Mouse (Mus musculus): Measurements from ENCODE around the gene Mrps6. TPM values are rescaled to one million over a fixed set of nuclear protein-coding genes. Genes with fewer than 3 reads are reported as not detected.

Mrps6 gene
- polyA plus RNA-seq, 1 experiment = 323 TPM

- no peak for TF ChIP-seq MYOG (IDR thresholded peaks at IDR 0.05; ENCODE audit: control insufficient read depth, extremely low read depth, insufficient read length)
- no peak for TF ChIP-seq CTCF (IDR thresholded peaks at IDR 0.05; ENCODE audit: control insufficient read depth, insufficient read depth, insufficient read length)
- TF ChIP-seq MYOD1 (IDR thresholded peaks at IDR 0.05; ENCODE audit: control insufficient read depth, insufficient read length, low read depth) = no peak
- TF ChIP-seq USF1 (IDR thresholded peaks at IDR 0.05; ENCODE audit: low read depth) = no peak
- no peak for TF ChIP-seq MAX (IDR thresholded peaks at IDR 0.05)
- no peak for TF ChIP-seq FOSL1 (IDR thresholded peaks at IDR 0.05; ENCODE audit: insufficient read depth, low read length, poor library complexity, severe bottlenecking)
- no peak for TF ChIP-seq CEBPB (IDR thresholded peaks at IDR 0.05; ENCODE audit: low read depth)
- peaks cover 30% of the 10 kb centered on the region for H3K36me3 ChIP-seq (ENCODE audit: control insufficient read depth, insufficient read depth)
- peaks cover 41% of the 10 kb centered on the region for H3K79me3 ChIP-seq (ENCODE audit: low read depth)
- H3K27me3 ChIP-seq (ENCODE audit: control insufficient read depth, insufficient read depth, insufficient read length) = no peaks in the 10 kb centered on the region
- peak overlapping the region; percentile 92 for H3K4me3 ChIP-seq (ENCODE audit: insufficient read depth, poor library complexity, severe bottlenecking)
- peaks cover 44% of the 10 kb centered on the region for H3K79me2 ChIP-seq (ENCODE audit: control insufficient read depth, insufficient read depth)
- H3ac ChIP-seq (ENCODE audit: control insufficient read depth, insufficient read length, low read depth) = peak overlapping the region; percentile 85
Observed at GRCm38 (mm10) chr16:92057456-92057851, 616 bp upstream of the Mrps6 start.

GRCm38 (mm10) chr16:92058644-92059620 is 862 bp downstream of the Mrps6 start:
- Histone ChIP-seq H3K4me3 (ENCODE audit: insufficient read depth, poor library complexity, severe bottlenecking) (peak overlapping the region; percentile 92), H3K79me2 (ENCODE audit: control insufficient read depth, insufficient read depth) (peaks cover 59% of the 10 kb centered on the region), H3ac (ENCODE audit: control insufficient read depth, insufficient read length, low read depth) (peak overlapping the region; percentile 100), H3K79me3 (ENCODE audit: low read depth) (peaks cover 55% of the 10 kb centered on the region), H3K36me3 (ENCODE audit: control insufficient read depth, insufficient read depth) (peaks cover 45% of the 10 kb centered on the region), H3K27me3 (ENCODE audit: control insufficient read depth, insufficient read depth, insufficient read length) (no peaks in the 10 kb centered on the region)
- TF ChIP-seq MAX (IDR thresholded peaks at IDR 0.05) = no peak
- no peak for TF ChIP-seq MYOG (IDR thresholded peaks at IDR 0.05; ENCODE audit: control insufficient read depth, extremely low read depth, insufficient read length)
- no peak for TF ChIP-seq MYOD1 (IDR thresholded peaks at IDR 0.05; ENCODE audit: control insufficient read depth, insufficient read length, low read depth)
- no peak for TF ChIP-seq CTCF (IDR thresholded peaks at IDR 0.05; ENCODE audit: control insufficient read depth, insufficient read depth, insufficient read length)
- TF ChIP-seq USF1 (IDR thresholded peaks at IDR 0.05; ENCODE audit: low read depth) = no peak
- TF ChIP-seq CEBPB (IDR thresholded peaks at IDR 0.05; ENCODE audit: low read depth) = no peak
- no peak for TF ChIP-seq FOSL1 (IDR thresholded peaks at IDR 0.05; ENCODE audit: insufficient read depth, low read length, poor library complexity, severe bottlenecking)

GRCm38 (mm10) chr16:92060213-92060612 is 2.1 kb downstream of the Mrps6 start:
- no peak for TF ChIP-seq CEBPB (IDR thresholded peaks at IDR 0.05; ENCODE audit: low read depth)
- no peak for TF ChIP-seq MAX (IDR thresholded peaks at IDR 0.05)
- Histone ChIP-seq H3K79me2 (ENCODE audit: control insufficient read depth, insufficient read depth) (peaks cover 72% of the 10 kb centered on the region), H3K79me3 (ENCODE audit: low read depth) (peaks cover 68% of the 10 kb centered on the region), H3K27me3 (ENCODE audit: control insufficient read depth, insufficient read depth, insufficient read length) (no peaks in the 10 kb centered on the region), H3ac (ENCODE audit: control insufficient read depth, insufficient read length, low read depth) (peak overlapping the region; percentile 4), H3K4me3 (ENCODE audit: insufficient read depth, poor library complexity, severe bottlenecking) (no peak overlapping the region), H3K36me3 (ENCODE audit: control insufficient read depth, insufficient read depth) (peaks cover 57% of the 10 kb centered on the region)

- H3K4me3 ChIP-seq (ENCODE audit: insufficient read depth, poor library complexity, severe bottlenecking) = no peak overlapping the region
- TF ChIP-seq MAX (IDR thresholded peaks at IDR 0.05) (no peak), MYOD1 (IDR thresholded peaks at IDR 0.05; ENCODE audit: control insufficient read depth, insufficient read length, low read depth) (no peak), USF1 (IDR thresholded peaks at IDR 0.05; ENCODE audit: low read depth) (no peak), FOSL1 (IDR thresholded peaks at IDR 0.05; ENCODE audit: insufficient read depth, low read length, poor library complexity, severe bottlenecking) (no peak)
- H3K27me3 ChIP-seq (ENCODE audit: control insufficient read depth, insufficient read depth, insufficient read length) = no peaks in the 10 kb centered on the region
- H3K36me3 ChIP-seq (ENCODE audit: control insufficient read depth, insufficient read depth) = peaks cover 71% of the 10 kb centered on the region
- peaks cover 85% of the 10 kb centered on the region for H3K79me2 ChIP-seq (ENCODE audit: control insufficient read depth, insufficient read depth)
- peaks cover 81% of the 10 kb centered on the region for H3K79me3 ChIP-seq (ENCODE audit: low read depth)
- no peak overlapping the region for H3ac ChIP-seq (ENCODE audit: control insufficient read depth, insufficient read length, low read depth)
Observed at GRCm38 (mm10) chr16:92061586-92061985, 3.5 kb downstream of the Mrps6 start.

GRCm38 (mm10) chr16:92062832-92063231 is 4.8 kb downstream of the Mrps6 start:
- Histone ChIP-seq H3K36me3 (ENCODE audit: control insufficient read depth, insufficient read depth) (peaks cover 84% of the 10 kb centered on the region), H3K27me3 (ENCODE audit: control insufficient read depth, insufficient read depth, insufficient read length) (no peaks in the 10 kb centered on the region), H3K79me3 (ENCODE audit: low read depth) (peaks cover 94% of the 10 kb centered on the region), H3K4me3 (ENCODE audit: insufficient read depth, poor library complexity, severe bottlenecking) (no peak overlapping the region), H3ac (ENCODE audit: control insufficient read depth, insufficient read length, low read depth) (no peak overlapping the region), H3K79me2 (ENCODE audit: control insufficient read depth, insufficient read depth) (peaks cover 98% of the 10 kb centered on the region)
- TF ChIP-seq FOSL1 (IDR thresholded peaks at IDR 0.05; ENCODE audit: insufficient read depth, low read length, poor library complexity, severe bottlenecking) (no peak), USF1 (IDR thresholded peaks at IDR 0.05; ENCODE audit: low read depth) (no peak), CTCF (IDR thresholded peaks at IDR 0.05; ENCODE audit: control insufficient read depth, insufficient read depth, insufficient read length) (no peak), MYOD1 (IDR thresholded peaks at IDR 0.05; ENCODE audit: control insufficient read depth, insufficient read length, low read depth) (no peak), MYOG (IDR thresholded peaks at IDR 0.05; ENCODE audit: control insufficient read depth, extremely low read depth, insufficient read length) (no peak), MAX (IDR thresholded peaks at IDR 0.05) (no peak), CEBPB (IDR thresholded peaks at IDR 0.05; ENCODE audit: low read depth) (no peak)

GRCm38 (mm10) chr16:92064801-92065200 is 6.7 kb downstream of the Mrps6 start:
- H3K27me3 ChIP-seq (ENCODE audit: control insufficient read depth, insufficient read depth, insufficient read length) = no peaks in the 10 kb centered on the region
- peaks cover 100% of the 10 kb centered on the region for H3K79me2 ChIP-seq (ENCODE audit: control insufficient read depth, insufficient read depth)
- no peak overlapping the region for H3K4me3 ChIP-seq (ENCODE audit: insufficient read depth, poor library complexity, severe bottlenecking)
- TF ChIP-seq MYOG (IDR thresholded peaks at IDR 0.05; ENCODE audit: control insufficient read depth, extremely low read depth, insufficient read length) = no peak
- TF ChIP-seq CEBPB (IDR thresholded peaks at IDR 0.05; ENCODE audit: low read depth) = no peak
- TF ChIP-seq MAX (IDR thresholded peaks at IDR 0.05) = no peak
- TF ChIP-seq USF1 (IDR thresholded peaks at IDR 0.05; ENCODE audit: low read depth) = no peak
- TF ChIP-seq MYOD1 (IDR thresholded peaks at IDR 0.05; ENCODE audit: control insufficient read depth, insufficient read length, low read depth) = no peak
- TF ChIP-seq CTCF (IDR thresholded peaks at IDR 0.05; ENCODE audit: control insufficient read depth, insufficient read depth, insufficient read length) = no peak
- TF ChIP-seq FOSL1 (IDR thresholded peaks at IDR 0.05; ENCODE audit: insufficient read depth, low read length, poor library complexity, severe bottlenecking) = no peak
- peaks cover 100% of the 10 kb centered on the region for H3K36me3 ChIP-seq (ENCODE audit: control insufficient read depth, insufficient read depth)
- no peak overlapping the region for H3ac ChIP-seq (ENCODE audit: control insufficient read depth, insufficient read length, low read depth)
- peaks cover 96% of the 10 kb centered on the region for H3K79me3 ChIP-seq (ENCODE audit: low read depth)
